Mouse (Mus musculus) neural tube, embryonic 14.5 days (tissue): Measurements from ENCODE around the gene Slc7a9. TPM values are rescaled to one million over a fixed set of nuclear protein-coding genes. Genes with fewer than 3 reads are reported as not detected.

Experiments
- ATAC-seq: fragments of 200-750 bp; cut with Nextera tagmentation; 2 replicates; pipeline ENCODE4 v1.8.0; 2017; ENCODE audit warnings: low read depth, mild to moderate bottlenecking, moderate TSS enrichment, moderate library complexity
- H3K27ac ChIP-seq: fragments of 300-500 bp; sonication (generic); 2 replicates; pipeline ENCODE4 v1.5.1; 2014; ENCODE audit warnings: low read depth, mild to moderate bottlenecking, control low read depth, low read length, moderate library complexity, mixed read lengths
- H3K27me3 ChIP-seq: fragments of 300-500 bp; sonication (generic); 2 replicates; pipeline ENCODE4 v1.6.1; 2014; ENCODE audit warnings: low read length; ENCODE audit not compliant: control insufficient read depth, insufficient read depth
- H3K36me3 ChIP-seq: fragments of 300-500 bp; sonication (generic); 2 replicates; pipeline ENCODE4 v1.6.1; 2014; ENCODE audit warnings: low read length, mixed read lengths; ENCODE audit not compliant: control insufficient read depth, insufficient read depth
- H3K4me1 ChIP-seq: fragments of 300-500 bp; sonication (generic); 2 replicates; pipeline ENCODE4 v1.6.1; 2014; ENCODE audit warnings: low read length; ENCODE audit not compliant: control insufficient read depth, insufficient read depth
- H3K4me2 ChIP-seq: fragments of 300-500 bp; sonication (generic); 2 replicates; pipeline ENCODE4 v1.6.1; 2014; ENCODE audit warnings: mild to moderate bottlenecking, low read depth, low read length, control low read depth
- H3K4me3 ChIP-seq: fragments of 300-500 bp; sonication (generic); 2 replicates; pipeline ENCODE4 v1.5.1; 2014; ENCODE audit warnings: low read depth, low read length, control low read depth, mixed read lengths
- H3K9ac ChIP-seq: fragments of 300-500 bp; sonication (generic); replicated peaks from 2 replicates; pipeline ENCODE4 v1.6.1; 2014; ENCODE audit warnings: low read depth, mild to moderate bottlenecking, control low read depth, low read length, mixed read lengths
- H3K9me3 ChIP-seq: fragments of 300-500 bp; sonication (generic); 2 replicates; pipeline ENCODE4 v1.6.1; 2016; ENCODE audit warnings: low read length; ENCODE audit not compliant: control insufficient read depth
- WGBS: fragments of 180-500 bp; shearing (Covaris S2); extraction: QIAGEN DNeasy Blood & Tissue Kit; methylation state at CpG from one replicate; pipeline ENCODE4 v1.1.7; 2014; 5-methylcytosine and 5-hydroxymethylcytosine counted together
- polyA plus RNA-seq: library from polyadenylated mRNA; unstranded; fragments of >200 nt; fragmentation: Nextera tagmentation; extraction: Ambion mirVana; gene quantifications from 2 replicates; pipeline ENCODE4 v1.2.1, GENCODE M21; 2014

Slc7a9 gene
- polyA plus RNA-seq, 1 experiment from 2014 or later, result not detected

GRCm38 (mm10) chr7:35448867-35449266 is 271 bp downstream of the Slc7a9 start:
- no peak overlapping the region for H3K4me2 ChIP-seq
- 83% methylated on average over 7 of the region's 7 CpGs for WGBS
- no peak for ATAC-seq
- no peak overlapping the region for H3K27ac ChIP-seq
- no peaks in the 10 kb centered on the region for H3K9me3 ChIP-seq
- H3K9ac ChIP-seq, result no peak overlapping the region
- no peaks in the 10 kb centered on the region for H3K4me1 ChIP-seq
- H3K36me3 ChIP-seq, result no peaks in the 10 kb centered on the region
- no peak overlapping the region for H3K4me3 ChIP-seq
- H3K27me3 ChIP-seq, result no peaks in the 10 kb centered on the region

- 87% methylated on average over 4 of the region's 4 CpGs for WGBS
- Histone ChIP-seq H3K4me2 (no peak overlapping the region), H3K36me3 (no peaks in the 10 kb centered on the region), H3K4me1 (no peaks in the 10 kb centered on the region), H3K27ac (no peak overlapping the region), H3K9me3 (no peaks in the 10 kb centered on the region), H3K27me3 (no peaks in the 10 kb centered on the region), H3K9ac (no peak overlapping the region), H3K4me3 (no peak overlapping the region)
- no peak for ATAC-seq
Measured at GRCm38 (mm10) chr7:35456091-35456814, 7.7 kb downstream of the Slc7a9 start.

GRCm38 (mm10) chr7:35460971-35461370 is 12.4 kb downstream of the Slc7a9 start:
- WGBS, result 90% methylated on average over 4 of the region's 4 CpGs
- Histone ChIP-seq H3K27ac (no peak overlapping the region), H3K9ac (no peak overlapping the region), H3K4me3 (no peak overlapping the region), H3K4me2 (no peak overlapping the region), H3K4me1 (no peaks in the 10 kb centered on the region), H3K9me3 (no peaks in the 10 kb centered on the region), H3K27me3 (no peaks in the 10 kb centered on the region), H3K36me3 (no peaks in the 10 kb centered on the region)
- no peak for ATAC-seq

- no peaks in the 10 kb centered on the region for H3K27me3 ChIP-seq
- H3K36me3 ChIP-seq, result no peaks in the 10 kb centered on the region
- H3K4me1 ChIP-seq, result no peaks in the 10 kb centered on the region
- H3K9ac ChIP-seq, result no peak overlapping the region
- no peak for ATAC-seq
- H3K4me3 ChIP-seq, result no peak overlapping the region
- WGBS, result 95% methylated on average over 5 of the region's 5 CpGs
- H3K27ac ChIP-seq, result no peak overlapping the region
- no peaks in the 10 kb centered on the region for H3K9me3 ChIP-seq
- no peak overlapping the region for H3K4me2 ChIP-seq
Measured at GRCm38 (mm10) chr7:35465027-35465426, 16.4 kb downstream of the Slc7a9 start.

- no peaks in the 10 kb centered on the region for H3K36me3 ChIP-seq
- no peak overlapping the region for H3K4me3 ChIP-seq
- no peak overlapping the region for H3K4me2 ChIP-seq
- H3K27ac ChIP-seq, result no peak overlapping the region
- H3K9me3 ChIP-seq, result no peaks in the 10 kb centered on the region
- H3K27me3 ChIP-seq, result no peaks in the 10 kb centered on the region
- no peak for ATAC-seq
- no peak overlapping the region for H3K9ac ChIP-seq
- no peaks in the 10 kb centered on the region for H3K4me1 ChIP-seq
- 52% methylated on average over 2 of the region's 2 CpGs for WGBS
Measured at GRCm38 (mm10) chr7:35467856-35468255, 19.3 kb downstream of the Slc7a9 start.

GRCm38 (mm10) chr7:35470794-35471193 is 22.2 kb downstream of the Slc7a9 start:
- Histone ChIP-seq H3K27ac (no peak overlapping the region), H3K9ac (no peak overlapping the region), H3K4me2 (no peak overlapping the region), H3K36me3 (no peaks in the 10 kb centered on the region), H3K27me3 (no peaks in the 10 kb centered on the region), H3K9me3 (no peaks in the 10 kb centered on the region), H3K4me3 (no peak overlapping the region), H3K4me1 (no peaks in the 10 kb centered on the region)
- ATAC-seq, result no peak
- WGBS, result 50% methylated on average over 4 of the region's 4 CpGs

- Histone ChIP-seq H3K36me3 (no peaks in the 10 kb centered on the region), H3K4me1 (no peaks in the 10 kb centered on the region), H3K9ac (no peak overlapping the region), H3K9me3 (no peaks in the 10 kb centered on the region), H3K27ac (no peak overlapping the region), H3K4me3 (no peak overlapping the region), H3K4me2 (no peak overlapping the region), H3K27me3 (no peaks in the 10 kb centered on the region)
- WGBS, result 75% methylated on average over 2 of the region's 2 CpGs
- no peak for ATAC-seq
Measured at GRCm38 (mm10) chr7:35476457-35476856, 27.9 kb downstream of the Slc7a9 start.

- Histone ChIP-seq H3K4me2 (no peak overlapping the region), H3K36me3 (no peaks in the 10 kb centered on the region), H3K4me3 (no peak overlapping the region), H3K9me3 (no peaks in the 10 kb centered on the region), H3K4me1 (no peaks in the 10 kb centered on the region), H3K27me3 (no peaks in the 10 kb centered on the region), H3K27ac (no peak overlapping the region), H3K9ac (no peak overlapping the region)
- ATAC-seq, result no peak
- 88% methylated on average over 2 of the region's 2 CpGs for WGBS
Measured at GRCm38 (mm10) chr7:35485126-35485525, 36.5 kb downstream of the Slc7a9 start.

GRCm38 (mm10) chr7:35486553-35486952 is 38.0 kb downstream of the Slc7a9 start:
- no peaks in the 10 kb centered on the region for H3K27me3 ChIP-seq
- H3K4me1 ChIP-seq, result no peaks in the 10 kb centered on the region
- H3K36me3 ChIP-seq, result no peaks in the 10 kb centered on the region
- H3K9ac ChIP-seq, result no peak overlapping the region
- 89% methylated on average over 8 of the region's 8 CpGs for WGBS
- no peak overlapping the region for H3K27ac ChIP-seq
- H3K4me3 ChIP-seq, result no peak overlapping the region
- no peak for ATAC-seq
- H3K9me3 ChIP-seq, result no peaks in the 10 kb centered on the region
- H3K4me2 ChIP-seq, result no peak overlapping the region
